Mouse (Mus musculus): Measurements from ENCODE around the gene Ngp. TPM values are rescaled to one million over a fixed set of nuclear protein-coding genes. Genes with fewer than 3 reads are reported as not detected.
"Not testable (repeated sequence)": the region's sequence is repeated elsewhere in the genome, so short reads cannot be mapped to it uniquely, and the experiment has no call there.

Ngp gene
- total RNA-seq (2014; fragmentation: Nextera tagmentation) (1.7 and 87.9 TPM in 2 replicates), total RNA-seq (2017) (228 and 233 TPM in 2 replicates)

DNA sequence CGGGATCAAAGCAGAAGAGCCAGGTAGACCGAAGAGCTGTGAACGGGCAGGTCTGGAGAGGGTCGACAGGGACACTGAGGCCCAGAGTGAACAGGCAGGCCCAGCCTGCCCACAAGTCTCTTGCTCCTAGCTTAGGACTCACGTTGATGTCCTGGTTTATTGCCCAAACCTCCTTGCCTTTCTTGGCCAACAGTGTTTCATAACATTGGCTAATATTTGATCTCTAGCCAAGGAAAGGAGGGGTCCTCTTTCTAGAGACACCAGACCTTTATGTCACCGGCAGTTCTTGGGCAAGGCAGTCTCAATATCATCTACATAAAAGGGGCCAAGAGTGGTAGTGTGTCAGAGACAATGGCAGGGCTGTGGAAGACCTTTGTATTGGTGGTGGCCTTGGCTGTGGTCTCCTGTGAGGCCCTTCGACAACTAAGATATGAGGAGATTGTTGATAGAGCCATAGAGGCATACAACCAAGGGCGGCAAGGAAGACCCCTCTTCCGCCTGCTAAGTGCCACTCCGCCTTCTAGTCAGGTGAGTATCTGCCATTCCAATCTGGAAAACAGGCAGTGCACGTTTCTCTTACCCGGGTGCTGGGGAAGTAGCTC lies at the start of gene Ngp:
Gene Ngp (plus strand): TSS at position 237 of the 602 bp plus-strand sequence.
- ATAC-seq (replicated peaks; ENCODE audit: poor library complexity, severe bottlenecking) = peak; percentile 66

DNA sequence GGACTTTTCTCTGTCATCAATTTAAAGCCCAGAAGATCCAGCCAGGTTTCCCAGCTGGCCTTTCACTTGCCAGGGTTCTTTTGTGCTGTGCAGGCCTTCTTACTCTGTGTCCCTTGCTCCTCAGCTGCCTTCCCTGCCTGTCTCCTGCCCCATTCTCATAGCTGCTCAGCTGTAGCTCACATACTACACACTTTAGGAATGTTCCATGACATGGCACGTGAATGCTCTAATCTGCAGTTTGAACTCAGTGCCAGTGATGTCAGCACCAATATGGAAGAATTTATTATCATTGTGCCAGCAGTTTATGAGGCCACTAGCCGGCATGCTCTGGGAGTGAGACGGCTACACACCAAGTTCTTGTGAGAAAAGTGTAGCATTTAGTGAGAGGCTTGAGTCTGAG lies 49.7 kb upstream of the Ngp start:
- no peak for ATAC-seq (replicated peaks; ENCODE audit: poor library complexity, severe bottlenecking)

DNA sequence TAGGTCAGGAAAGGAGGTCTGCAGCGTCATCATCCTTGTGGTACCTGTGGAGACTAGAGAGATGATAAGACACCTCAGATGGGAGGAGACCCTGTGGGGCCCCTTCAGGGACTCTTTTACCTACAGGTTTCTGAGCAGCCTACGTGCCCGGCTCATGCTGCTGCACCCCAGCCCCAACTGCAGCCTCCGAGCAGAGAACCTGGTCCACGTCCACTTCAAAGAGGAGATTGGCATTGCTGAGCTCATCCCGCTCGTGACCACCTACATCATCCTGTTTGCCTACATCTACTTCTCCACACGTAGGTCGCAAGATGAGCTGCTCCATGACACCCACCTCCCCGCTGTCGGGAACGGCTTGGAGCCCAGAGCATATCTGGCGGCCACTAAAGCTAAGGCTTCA lies 45.7 kb upstream of the Ngp start:
- ATAC-seq (replicated peaks; ENCODE audit: poor library complexity, severe bottlenecking) = no peak

DNA sequence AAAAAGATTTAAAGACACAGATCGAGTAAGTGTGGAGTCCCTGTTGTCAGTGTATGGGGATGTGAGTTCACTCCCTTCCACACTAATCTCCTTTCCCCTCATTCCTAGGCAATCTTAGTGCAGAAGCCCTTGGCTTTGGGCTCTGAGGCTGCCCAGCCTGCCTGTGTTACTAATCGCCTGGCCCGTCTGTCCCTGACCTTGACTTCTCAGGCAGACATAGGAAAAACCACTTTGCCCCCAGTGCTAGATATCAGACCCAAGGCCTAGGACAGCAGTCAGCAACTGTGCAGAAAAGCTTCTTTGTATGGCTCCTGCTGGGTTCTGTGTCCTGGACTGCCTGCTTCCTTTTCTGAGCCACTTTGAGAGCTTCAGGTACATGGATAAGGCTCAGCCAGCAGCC lies 43.9 kb upstream of the Ngp start:
- ATAC-seq (replicated peaks; ENCODE audit: poor library complexity, severe bottlenecking) = no peak

DNA sequence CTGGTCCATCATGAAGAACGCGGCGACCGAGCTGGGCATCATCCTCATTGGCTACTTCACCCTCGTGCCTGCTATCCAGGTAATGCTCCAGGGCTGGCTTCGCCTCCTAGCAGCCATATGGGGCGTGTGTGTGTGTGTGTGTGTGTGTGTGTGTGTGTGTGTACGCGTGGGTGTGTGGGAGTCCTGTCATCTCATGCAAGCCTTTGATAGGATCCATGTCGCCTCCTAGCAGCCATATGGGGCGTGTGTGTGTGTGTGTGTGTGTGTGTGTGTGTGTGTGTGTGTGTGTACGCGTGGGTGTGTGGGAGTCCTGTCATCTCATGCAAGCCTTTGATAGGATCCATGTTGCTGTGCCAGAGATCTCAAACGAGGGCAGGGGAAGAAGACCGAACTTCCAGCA lies 41.9 kb upstream of the Ngp start:
- ATAC-seq (replicated peaks; ENCODE audit: poor library complexity, severe bottlenecking) = not testable (repeated sequence)

DNA sequence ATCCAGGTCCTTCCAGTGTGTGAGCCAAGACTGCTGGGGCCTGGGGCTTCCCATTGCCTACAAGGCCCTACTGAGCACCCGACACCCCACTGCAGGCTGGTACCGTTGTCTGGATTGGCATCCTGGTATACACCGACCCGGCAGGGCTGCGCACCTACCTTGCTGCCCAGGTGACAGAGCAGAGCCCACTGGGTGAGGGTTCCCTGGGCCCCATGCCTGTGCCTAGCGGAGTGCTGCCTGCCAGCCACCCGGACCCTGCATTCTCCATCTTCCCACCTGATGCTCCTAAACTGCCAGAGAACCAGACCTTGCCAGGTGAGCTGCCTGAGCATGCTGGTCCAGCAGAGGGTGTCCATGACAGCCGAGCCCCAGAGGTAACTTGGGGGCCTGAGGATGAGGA lies 40.2 kb upstream of the Ngp start:
- ATAC-seq (replicated peaks; ENCODE audit: poor library complexity, severe bottlenecking) = no peak

DNA sequence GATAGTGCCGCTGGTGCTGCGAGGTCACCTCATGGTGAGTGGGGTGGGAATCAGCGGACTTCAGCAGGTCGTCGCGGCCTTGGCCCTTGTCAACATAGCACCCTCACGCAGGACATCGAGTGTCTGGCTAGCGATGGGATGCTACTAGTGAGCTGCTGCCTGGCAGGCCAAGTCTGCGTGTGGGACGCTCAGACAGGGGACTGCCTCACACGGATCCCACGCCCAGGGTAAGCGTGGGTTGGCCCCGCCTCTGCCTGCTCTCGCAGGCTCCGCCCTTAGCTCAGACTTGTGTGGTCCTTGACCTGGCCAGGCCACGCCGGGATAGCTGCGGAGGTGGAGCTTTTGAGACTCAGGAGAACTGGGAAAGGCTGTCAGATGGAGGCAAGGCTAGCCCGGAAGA lies 38.9 kb upstream of the Ngp start:
- ATAC-seq (replicated peaks; ENCODE audit: poor library complexity, severe bottlenecking) = no peak

DNA sequence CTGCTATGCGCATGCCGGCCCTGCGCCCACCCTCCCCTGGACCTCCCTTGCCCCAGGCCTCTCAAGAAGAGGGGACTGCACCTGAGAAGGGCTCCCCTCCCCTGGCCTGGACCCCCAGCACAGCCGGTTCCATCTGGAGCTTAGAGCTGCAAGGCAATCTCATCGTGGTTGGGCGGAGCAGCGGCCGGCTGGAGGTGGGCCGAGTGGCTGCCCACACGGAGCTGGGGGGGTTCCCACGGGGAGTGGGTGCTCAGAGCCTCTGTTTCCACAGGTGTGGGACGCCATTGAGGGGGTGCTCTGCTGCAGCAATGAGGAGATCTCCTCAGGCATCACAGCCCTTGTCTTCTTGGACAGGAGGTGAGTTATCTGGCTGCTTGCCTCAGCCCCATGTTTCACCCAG lies 38.3 kb upstream of the Ngp start:
- ATAC-seq (replicated peaks; ENCODE audit: poor library complexity, severe bottlenecking) = no peak

DNA sequence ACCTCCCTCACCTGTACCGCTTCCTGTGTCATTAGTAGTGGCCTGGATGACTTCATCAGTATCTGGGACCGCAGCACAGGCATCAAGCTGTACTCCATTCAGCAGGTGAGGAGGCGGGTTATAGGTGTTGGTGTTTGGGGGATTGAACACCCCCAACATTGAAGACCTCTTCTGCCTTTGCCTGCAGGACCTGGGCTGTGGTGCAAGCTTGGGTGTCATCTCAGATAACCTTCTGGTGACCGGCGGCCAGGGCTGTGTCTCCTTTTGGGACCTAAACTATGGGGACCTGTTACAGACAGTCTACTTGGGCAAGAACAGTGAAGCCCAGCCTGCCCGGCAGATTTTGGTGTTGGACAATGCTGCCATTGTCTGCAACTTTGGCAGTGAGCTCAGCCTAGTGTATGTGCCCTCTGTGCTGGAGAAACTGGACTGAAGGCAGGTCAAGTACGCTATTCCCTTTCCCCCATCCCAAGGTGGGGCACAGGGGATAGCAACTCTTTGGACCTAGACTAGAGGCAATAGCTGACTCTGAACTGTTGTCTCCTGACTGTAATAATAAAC lies 35.1 kb upstream of the Ngp start:
- no peak for ATAC-seq (replicated peaks; ENCODE audit: poor library complexity, severe bottlenecking)

DNA sequence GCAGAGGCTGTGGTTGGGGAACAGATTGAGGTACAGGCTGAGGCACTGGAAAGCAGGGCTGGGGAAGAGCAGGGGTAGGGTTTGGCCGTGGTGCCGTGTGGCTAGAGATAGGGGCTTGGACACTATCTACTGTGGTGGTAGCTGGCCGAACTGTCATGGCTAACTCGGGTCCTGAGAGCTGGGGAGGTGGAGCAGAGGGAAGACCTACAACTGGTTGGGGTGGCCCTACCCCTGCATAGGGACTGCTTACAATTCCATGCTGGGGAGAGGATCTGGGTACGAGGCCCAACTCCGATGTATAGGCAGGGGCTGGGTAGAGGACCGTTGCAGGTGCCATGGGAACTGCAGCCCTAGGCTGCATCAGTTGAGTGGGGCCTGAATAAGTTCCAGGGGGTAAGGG lies 31.5 kb upstream of the Ngp start:
- no peak for ATAC-seq (replicated peaks; ENCODE audit: poor library complexity, severe bottlenecking)

DNA sequence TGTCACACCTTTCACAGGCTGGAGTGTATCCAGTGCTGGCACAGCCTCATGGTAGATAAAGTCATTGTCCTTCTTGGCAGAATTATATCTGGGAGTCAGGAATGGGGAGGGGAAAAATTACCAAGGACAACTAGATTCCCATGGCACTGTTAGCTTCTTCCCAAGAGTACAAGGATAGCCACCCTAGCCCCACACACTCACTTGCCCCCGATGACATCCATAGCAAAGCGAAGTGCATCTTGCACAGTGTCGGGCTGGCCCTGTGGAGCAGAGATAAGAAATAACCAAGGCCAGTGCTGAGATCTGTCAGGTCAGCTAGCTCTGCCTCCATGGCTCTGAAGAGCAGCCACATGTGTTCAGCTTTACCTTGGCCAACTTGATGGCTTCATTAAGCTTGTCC lies 28.7 kb upstream of the Ngp start:
- ATAC-seq (replicated peaks; ENCODE audit: poor library complexity, severe bottlenecking) = no peak

DNA sequence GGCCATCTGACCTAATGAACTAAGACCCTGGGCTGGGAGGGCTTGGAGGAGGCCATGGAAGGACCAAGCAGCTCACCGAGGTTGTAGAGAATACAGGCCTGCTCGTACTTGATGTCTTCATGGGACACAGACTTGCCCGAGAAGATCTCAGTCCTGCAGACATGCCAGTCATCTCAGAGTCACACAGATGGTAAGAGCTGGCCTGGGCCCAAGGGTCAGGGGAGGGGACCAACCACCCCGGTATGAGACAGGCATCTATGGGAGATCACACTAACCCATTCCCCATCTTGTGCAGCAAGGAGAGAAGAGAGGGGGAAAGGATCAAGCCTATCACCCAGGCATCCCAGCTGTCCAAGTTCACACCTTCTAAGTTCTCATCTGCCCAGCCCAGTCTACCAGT lies 26.3 kb upstream of the Ngp start:
- ATAC-seq (replicated peaks; ENCODE audit: poor library complexity, severe bottlenecking) = no peak

DNA sequence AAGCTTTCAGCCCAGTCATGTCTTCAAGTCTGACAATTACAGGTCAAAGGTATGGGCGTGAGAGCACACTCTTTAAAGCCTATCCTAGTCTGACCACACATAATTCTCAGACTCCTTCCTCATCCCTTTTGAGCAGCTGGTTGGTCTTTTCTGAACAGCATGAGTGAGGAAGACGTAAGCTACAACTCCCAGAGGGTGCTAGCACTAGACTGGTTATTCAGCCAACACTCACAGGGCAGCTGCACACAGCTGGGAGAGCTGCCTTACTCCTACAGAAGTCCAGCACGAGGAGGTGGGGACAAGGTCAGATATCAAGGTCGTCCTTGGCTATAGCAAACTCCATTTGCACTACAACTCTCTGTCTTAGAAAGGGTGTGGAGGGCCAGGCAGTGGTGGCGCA lies 18.9 kb upstream of the Ngp start:
- no peak for ATAC-seq (replicated peaks; ENCODE audit: poor library complexity, severe bottlenecking)

DNA sequence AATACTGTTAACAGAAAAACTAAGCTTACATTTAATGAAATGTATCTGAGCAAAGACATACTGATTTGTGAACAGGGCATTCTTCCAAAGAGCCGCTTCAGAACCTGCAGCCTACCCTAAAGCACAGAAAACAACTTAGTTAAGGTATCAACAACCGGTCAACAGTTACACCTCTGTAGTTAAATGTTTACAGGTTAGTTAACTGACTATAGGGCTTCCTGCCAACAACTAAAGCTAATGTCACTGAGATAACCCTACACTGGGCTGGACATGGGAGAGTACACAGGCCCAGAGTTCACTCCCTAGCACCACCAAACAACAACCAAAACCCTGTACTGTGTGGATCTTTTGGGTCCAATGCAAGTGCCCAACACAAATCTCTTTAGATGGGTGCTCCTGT lies 16.8 kb upstream of the Ngp start:
- ATAC-seq (replicated peaks; ENCODE audit: poor library complexity, severe bottlenecking) = no peak

DNA sequence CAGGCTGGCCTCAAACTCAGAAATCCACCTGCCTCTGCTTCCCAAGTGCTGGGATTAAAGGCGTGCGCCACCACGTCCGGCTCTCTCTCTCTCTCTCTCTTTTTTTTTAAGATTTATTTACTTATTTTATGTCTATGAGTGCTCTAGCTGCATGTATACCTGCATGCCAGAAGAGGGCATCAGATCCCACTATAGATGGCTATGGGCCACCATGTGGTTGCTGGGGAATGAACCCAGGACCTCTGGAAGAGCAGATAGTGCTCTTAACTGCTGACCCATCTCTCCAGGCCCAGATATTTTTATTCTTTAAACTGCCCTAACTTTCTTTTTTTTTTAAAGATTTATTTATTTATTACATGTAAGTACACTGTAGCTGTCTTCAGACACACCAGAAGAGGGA lies 16.3 kb upstream of the Ngp start:
- ATAC-seq (replicated peaks; ENCODE audit: poor library complexity, severe bottlenecking) = not testable (repeated sequence)

DNA sequence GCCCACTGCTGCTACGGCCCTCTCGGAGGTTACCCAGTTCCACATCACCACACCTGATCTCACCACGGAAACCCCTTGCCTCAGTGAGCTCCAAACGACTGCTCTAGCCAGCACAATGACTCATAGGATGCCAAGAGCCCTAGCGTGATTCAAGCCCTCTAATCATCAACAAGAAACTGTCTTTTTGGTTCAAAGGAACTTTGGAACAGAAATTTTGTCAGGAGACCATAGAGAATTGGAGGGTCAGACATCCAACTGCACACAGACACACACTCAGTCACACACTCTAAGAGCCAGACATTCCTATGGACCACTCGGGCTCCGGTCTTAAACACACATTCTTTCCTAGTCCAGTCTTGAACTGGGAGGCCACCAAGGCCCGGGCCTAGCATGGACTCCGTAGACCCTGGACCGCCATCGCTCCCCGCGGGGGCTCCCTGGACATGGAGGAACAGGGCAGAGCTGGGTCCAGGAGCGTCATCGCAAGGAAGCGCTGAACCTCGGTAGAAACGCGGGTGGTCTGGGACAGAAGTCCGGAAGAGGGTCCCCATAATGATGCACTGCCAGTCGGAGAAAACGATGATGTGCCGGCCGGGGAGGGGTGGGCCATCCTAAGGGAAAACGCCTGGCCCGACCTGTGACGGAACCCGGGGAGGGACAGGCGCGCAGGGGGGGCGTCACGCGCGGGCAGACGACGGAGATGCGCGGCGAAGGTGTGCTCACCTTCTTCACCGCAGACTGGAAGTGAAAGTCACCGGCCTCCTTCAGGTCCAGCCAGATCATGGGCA lies 12.0 kb upstream of the Ngp start:
- ATAC-seq (replicated peaks; ENCODE audit: poor library complexity, severe bottlenecking) = peak; percentile 11

DNA sequence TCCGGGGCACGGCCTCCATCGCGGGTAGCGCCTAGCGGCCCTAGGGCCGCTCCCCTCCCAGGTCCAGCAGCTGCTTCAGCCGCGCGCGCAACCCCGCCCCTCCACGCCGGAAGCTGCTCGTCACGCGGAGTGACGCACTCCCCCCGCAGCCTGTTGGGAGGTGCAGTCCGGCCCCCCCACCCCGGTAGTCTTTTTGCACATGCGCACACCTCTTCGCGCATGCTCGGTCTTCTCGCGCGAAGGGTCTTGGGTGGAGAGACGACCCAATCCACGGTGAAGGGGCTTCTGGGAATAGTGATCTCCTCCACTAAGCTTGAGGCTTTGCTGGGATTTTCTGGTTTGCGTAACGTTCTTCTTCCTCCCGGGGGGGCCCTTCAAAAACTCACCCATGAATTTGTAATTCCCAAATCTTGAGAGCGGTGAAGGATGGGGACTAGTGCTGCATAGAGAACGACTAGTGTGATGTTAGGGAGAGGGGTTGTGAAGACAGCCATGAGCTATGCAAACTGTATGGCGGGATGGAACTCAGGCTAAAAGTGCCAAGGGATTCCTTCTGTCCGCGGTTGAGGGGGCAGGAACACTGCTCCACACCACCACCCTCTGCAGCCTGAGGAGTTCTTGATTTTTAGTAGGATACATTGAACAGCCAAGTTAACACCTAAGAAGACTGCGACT lies 11.3 kb upstream of the Ngp start, which contains the start of gene Ptpn23:
Gene Ptpn23 (minus strand): TSS at position 115 of the 675 bp plus-strand sequence.
- peak; percentile 90 for ATAC-seq (replicated peaks; ENCODE audit: poor library complexity, severe bottlenecking)

DNA sequence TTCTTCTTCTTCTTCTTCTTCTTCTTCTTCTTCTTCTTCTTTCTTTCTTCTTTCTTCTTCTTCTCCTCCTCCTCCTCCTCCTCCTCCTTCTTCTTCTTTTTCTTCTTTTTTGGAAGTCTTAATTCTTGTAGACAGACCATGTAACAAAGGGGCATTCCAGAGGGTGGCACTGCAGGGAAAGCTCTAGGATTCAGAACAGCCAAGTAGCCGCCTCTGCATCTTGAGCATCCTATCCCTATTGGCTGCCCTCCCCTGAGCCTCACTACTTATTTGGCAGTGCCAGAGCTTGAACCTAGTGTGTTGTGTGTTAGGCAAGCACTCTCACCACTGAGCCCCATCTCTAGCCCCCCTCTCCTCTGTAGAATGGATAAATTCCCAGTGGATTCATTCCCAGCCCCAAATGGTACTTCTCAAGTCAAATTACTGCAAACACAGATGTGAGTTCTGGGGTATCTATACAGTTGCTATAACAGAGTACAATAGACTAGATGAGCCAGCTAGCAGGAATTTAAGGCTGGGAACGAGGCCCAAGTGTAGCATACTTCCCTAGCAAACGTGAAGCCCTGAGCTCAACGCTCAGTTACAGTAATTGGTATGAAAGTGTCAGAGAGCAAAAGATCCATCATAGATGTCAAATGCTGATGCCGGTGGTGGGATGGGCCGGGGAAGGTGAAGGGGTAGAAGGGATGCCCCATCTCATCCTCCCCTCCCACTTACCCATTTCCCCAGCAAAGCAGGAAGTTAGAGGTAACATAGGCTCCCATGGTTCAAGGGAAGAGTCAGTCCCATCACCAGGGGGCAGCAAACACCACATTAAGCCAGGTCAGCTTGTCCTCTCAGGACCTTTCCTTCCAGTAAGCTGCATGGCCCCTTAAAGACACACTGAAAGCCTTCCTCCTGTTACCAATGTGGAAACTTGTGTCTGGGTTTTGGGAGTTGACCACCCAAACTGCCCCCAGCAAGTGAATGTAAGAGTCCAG lies 8.3 kb upstream of the Ngp start:
- peak; percentile 61 for ATAC-seq (replicated peaks; ENCODE audit: poor library complexity, severe bottlenecking)

DNA sequence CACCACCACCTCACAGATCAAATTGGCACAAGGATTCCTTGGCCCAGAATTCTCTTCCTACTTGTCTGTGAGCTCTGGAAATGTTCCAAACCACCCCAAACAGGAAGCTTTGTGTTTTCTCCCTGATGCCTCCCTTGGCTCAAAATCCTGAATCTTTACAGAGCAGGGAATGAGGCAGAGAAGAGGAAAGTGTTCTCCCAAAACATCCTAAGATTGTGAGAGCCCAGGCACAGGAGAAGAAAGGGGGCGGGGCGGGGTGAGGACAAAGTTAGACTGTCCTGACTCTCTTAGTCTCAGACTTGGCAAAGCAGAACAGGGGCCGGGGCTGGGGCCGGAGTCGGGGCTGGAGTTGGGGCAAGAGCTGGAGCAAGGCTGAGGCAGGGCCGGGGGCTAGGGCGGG lies 6.6 kb upstream of the Ngp start:
- ATAC-seq (replicated peaks; ENCODE audit: poor library complexity, severe bottlenecking) = no peak

DNA sequence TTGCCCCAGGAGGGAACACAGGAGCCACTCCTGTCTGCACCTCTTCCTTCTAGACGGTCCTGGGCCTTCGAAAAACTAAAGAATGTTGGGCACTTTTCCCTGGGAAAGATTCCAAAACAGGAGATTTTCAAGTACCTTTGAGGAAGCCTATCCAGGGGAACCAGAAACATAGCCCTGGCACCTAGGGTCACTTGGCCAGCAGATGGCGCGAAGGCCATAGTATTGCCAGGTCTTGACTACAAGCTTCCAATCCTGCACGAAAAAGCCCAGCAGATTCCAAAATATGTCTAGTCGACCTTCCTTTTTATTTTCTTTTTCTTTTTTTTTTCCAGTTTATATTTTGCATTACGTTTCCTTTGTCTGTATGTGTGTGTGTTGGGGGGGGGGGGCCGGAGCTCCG lies 5.8 kb upstream of the Ngp start:
- ATAC-seq (replicated peaks; ENCODE audit: poor library complexity, severe bottlenecking) = no peak
